Mouse (Mus musculus) myocyte (in vitro differentiated cells): ENCODE measurements around the gene P2rx6.

Source experiments
- CEBPB ChIP-seq: IDR thresholded peaks from 2 replicates; pipeline ENCODE4 v1.6.1; 2011; ENCODE audit warnings: mild to moderate bottlenecking, moderate library complexity; ENCODE audit not compliant: poor library complexity, insufficient read depth, severe bottlenecking
- E2F4 ChIP-seq: IDR thresholded peaks from one replicate; pipeline ENCODE4 v1.6.1; 2011; ENCODE audit warnings: mild to moderate bottlenecking, control low read depth, moderate library complexity; ENCODE audit not compliant: insufficient read depth
- MAX ChIP-seq: IDR thresholded peaks from one replicate; pipeline ENCODE4 v1.6.1; 2011; ENCODE audit warnings: low read depth, mild to moderate bottlenecking, control low read depth
- MYOD1 ChIP-seq, 3 experiments: IDR thresholded peaks; one replicate each; pipeline ENCODE4 v1.6.1; 2011; ENCODE audit warnings: control low read depth in 2 of 3, low read depth in 2 of 3, mild to moderate bottlenecking in 2 of 3, moderate library complexity in 1 of 3; ENCODE audit not compliant: insufficient read length in 2 of 3, control insufficient read depth in 1 of 3
- MYOG ChIP-seq, 3 experiments: IDR thresholded peaks; one replicate each; pipeline ENCODE4 v1.6.1; 2011; ENCODE audit warnings: control low read depth in 2 of 3, low read depth in 2 of 3, mild to moderate bottlenecking in 2 of 3; ENCODE audit not compliant: insufficient read length in 2 of 3, control insufficient read depth in 1 of 3, insufficient read depth in 1 of 3
- POLR2A ChIP-seq: IDR thresholded peaks from one replicate; pipeline ENCODE4 v1.6.1; 2011; ENCODE audit warnings: low read depth, mild to moderate bottlenecking, control low read depth, moderate library complexity; ENCODE audit not compliant: insufficient read length
- POLR2AphosphoS2 ChIP-seq: IDR thresholded peaks from one replicate; pipeline ENCODE4 v1.6.1; 2011; ENCODE audit warnings: low read depth, control low read depth; ENCODE audit not compliant: insufficient read length
- REST ChIP-seq: IDR thresholded peaks from one replicate; pipeline ENCODE4 v1.6.1; 2011; ENCODE audit warnings: mild to moderate bottlenecking, control low read depth, moderate library complexity; ENCODE audit not compliant: insufficient read depth, insufficient read length
- SRF ChIP-seq: IDR thresholded peaks from one replicate; pipeline ENCODE4 v1.6.1; 2011; ENCODE audit warnings: low read depth; ENCODE audit not compliant: control insufficient read depth, insufficient read length
- TCF12 ChIP-seq: IDR thresholded peaks from one replicate; pipeline ENCODE4 v1.6.1; 2011; ENCODE audit warnings: mild to moderate bottlenecking, control low read depth; ENCODE audit not compliant: poor library complexity, insufficient read depth, severe bottlenecking
- USF1 ChIP-seq: IDR thresholded peaks from one replicate; pipeline ENCODE4 v1.6.1; 2011; ENCODE audit warnings: low read depth, mild to moderate bottlenecking, control low read depth, moderate library complexity

- no peak for TF ChIP-seq POLR2A
- TF ChIP-seq POLR2AphosphoS2: no peak
- no peak for TF ChIP-seq USF1
- no peak for TF ChIP-seq MYOD1 (IDR thresholded peaks at IDR 0.05; ENCODE audit: control insufficient read depth in 1 of 3, insufficient read length in 2 of 3, low read depth in 2 of 3)
- no peak for TF ChIP-seq TCF12
- no peak for TF ChIP-seq E2F4
- no peak for TF ChIP-seq CEBPB
- TF ChIP-seq MYOG (IDR thresholded peaks at IDR 0.05; ENCODE audit: control insufficient read depth in 1 of 3, insufficient read depth in 1 of 3, insufficient read length in 2 of 3, low read depth in 2 of 3): no peak
- no peak for TF ChIP-seq REST
- TF ChIP-seq SRF: no peak
- no peak for TF ChIP-seq MAX
Observed at GRCm38 (mm10) chr16:17576825-17577215, 15.1 kb downstream of the P2rx6 start.
